Mouse (Mus musculus): Measurements from ENCODE around the gene Bola1. TPM values are rescaled to one million over a fixed set of nuclear protein-coding genes. Genes with fewer than 3 reads are reported as not detected.
"Not testable (repeated sequence)": the region's sequence is repeated elsewhere in the genome, so short reads cannot be mapped to it uniquely, and the experiment has no call there.

Bola1 gene
- polyA plus RNA-seq, 2 experiments, result 43.9 to 60.2 TPM

- no peaks in the 10 kb centered on the region for H3K9me3 ChIP-seq (ENCODE audit: control insufficient read depth, low read length)
- DNase-seq (ENCODE audit: low spot score) (no peak), ATAC-seq (ENCODE audit: low FRiP score, low read depth) (no peak)
- H3K27ac ChIP-seq (replicated peaks; ENCODE audit: low read depth, low read length), result peak overlapping the region; percentile 96
- no peaks in the 10 kb centered on the region for H3K36me3 ChIP-seq (ENCODE audit: control insufficient read depth, insufficient read depth, low read length)
- H3K9ac ChIP-seq (ENCODE audit: low read depth, low read length, severe bottlenecking), result peak overlapping the region; percentile 68
- TF ChIP-seq POLR2A (IDR thresholded peaks at IDR 0.05; ENCODE audit: borderline replicate concordance, extremely low read depth, insufficient read depth, insufficient read length), result no peak
- H3K4me3 ChIP-seq (replicated peaks; ENCODE audit: low read length), result peak overlapping the region; percentile 52; the same call in 1 of the 2 replicates
- peak overlapping the region; percentile 58 for H3K4me2 ChIP-seq (replicated peaks; ENCODE audit: low read depth, low read length, severe bottlenecking)
- H3K4me1 ChIP-seq (ENCODE audit: control insufficient read depth, insufficient read depth, low read length), result peaks cover 20% of the 10 kb centered on the region
- H3K27me3 ChIP-seq (ENCODE audit: control insufficient read depth, insufficient read depth, low read length), result no peaks in the 10 kb centered on the region
- WGBS, result 78% methylated on average over 7 of the region's 7 CpGs
Observed at GRCm38 (mm10) chr3:96243921-96244572, 24.5 kb upstream of the Bola1 start.

DNA sequence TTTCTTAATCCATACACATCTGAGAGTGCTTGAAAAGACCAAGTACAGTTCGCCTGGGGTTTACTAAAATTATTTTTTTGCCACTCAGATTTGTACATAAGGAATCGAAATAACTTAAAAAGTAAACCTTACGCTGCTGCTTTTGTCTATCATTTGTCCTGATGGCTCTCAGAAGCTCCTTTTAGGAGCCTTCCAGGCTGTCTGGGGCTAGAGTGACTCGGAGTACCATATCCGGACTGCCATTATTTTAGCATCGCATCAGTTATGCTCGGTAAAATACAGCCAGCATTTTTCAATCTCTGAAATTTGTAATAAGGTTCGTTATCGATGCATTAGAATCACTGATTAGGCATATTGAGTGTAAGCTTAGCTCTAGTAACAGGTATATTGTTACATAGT, 21.3 kb upstream of the Bola1 start:
- ATAC-seq (ENCODE audit: low FRiP score, low read depth), result no peak
- Histone ChIP-seq H3K4me1 (ENCODE audit: control insufficient read depth, insufficient read depth, low read length) (peaks cover 19% of the 10 kb centered on the region), H3K9ac (ENCODE audit: low read depth, low read length, severe bottlenecking) (peak overlapping the region; percentile 42), H3K27ac (replicated peaks; ENCODE audit: low read depth, low read length) (peak overlapping the region; percentile 80), H3K27me3 (ENCODE audit: control insufficient read depth, insufficient read depth, low read length) (no peaks in the 10 kb centered on the region), H3K4me3 (replicated peaks; ENCODE audit: low read length) (peak overlapping the region; percentile 22), H3K9me3 (ENCODE audit: control insufficient read depth, low read length) (no peaks in the 10 kb centered on the region), H3K36me3 (ENCODE audit: control insufficient read depth, insufficient read depth, low read length) (no peaks in the 10 kb centered on the region), H3K4me2 (replicated peaks; ENCODE audit: low read depth, low read length, severe bottlenecking) (peak overlapping the region; percentile 40)
- no peak for DNase-seq (ENCODE audit: low spot score)
- 82% methylated on average over 9 of the region's 9 CpGs for WGBS
- TF ChIP-seq POLR2A (IDR thresholded peaks at IDR 0.05; ENCODE audit: borderline replicate concordance, extremely low read depth, insufficient read depth, insufficient read length), result no peak

DNA sequence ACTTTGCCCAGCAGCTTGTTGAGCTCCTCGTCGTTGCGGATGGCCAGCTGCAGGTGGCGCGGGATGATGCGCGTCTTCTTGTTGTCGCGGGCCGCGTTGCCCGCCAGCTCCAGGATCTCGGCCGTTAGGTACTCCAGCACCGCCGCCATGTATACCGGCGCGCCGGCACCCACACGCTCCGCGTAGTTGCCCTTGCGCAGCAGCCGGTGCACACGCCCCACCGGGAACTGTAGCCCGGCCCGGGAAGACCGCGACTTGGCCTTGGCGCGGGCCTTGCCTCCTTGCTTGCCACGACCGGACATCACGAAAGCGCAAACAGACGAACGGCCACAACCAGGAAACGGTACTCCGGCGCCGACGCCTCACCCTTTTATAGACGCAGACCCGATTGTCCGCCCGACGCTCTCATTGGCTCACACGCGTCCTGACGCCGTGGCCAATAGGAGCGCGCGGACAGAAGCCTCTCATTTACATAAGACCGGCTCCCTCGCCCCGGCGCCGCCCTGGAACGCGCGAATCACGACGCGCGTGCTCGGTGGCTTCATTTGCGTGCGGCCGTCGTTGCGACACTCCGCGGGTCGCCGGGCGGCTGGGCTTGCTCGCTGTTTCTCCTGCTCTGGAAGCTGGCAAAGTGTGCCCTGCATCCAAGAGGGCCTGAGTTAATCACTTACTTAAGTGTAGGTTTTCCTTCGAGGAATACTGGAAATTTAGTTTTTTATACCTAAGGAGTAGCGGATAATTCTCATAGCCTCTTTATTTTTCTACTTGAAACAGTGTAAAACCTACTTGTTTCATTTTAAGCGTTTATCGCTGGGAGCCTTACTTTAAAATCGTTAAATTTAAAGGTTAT, 20.7 kb upstream of the Bola1 start, which contains the start of gene Hist2h2aa2:
TSS of gene Hist2h2aa2 (minus strand) at position 328 of the 850 bp plus-strand sequence.
- H3K9me3 ChIP-seq (ENCODE audit: control insufficient read depth, low read length); H3K36me3 ChIP-seq (ENCODE audit: control insufficient read depth, insufficient read depth, low read length); H3K27me3 ChIP-seq (ENCODE audit: control insufficient read depth, insufficient read depth, low read length): not testable (repeated sequence)
- Histone ChIP-seq H3K4me3 (replicated peaks; ENCODE audit: low read length) (peak within 1 kb of the TSS; percentile 28), H3K4me2 (replicated peaks; ENCODE audit: low read depth, low read length, severe bottlenecking) (peak within 1 kb of the TSS; percentile 40), H3K9ac (ENCODE audit: low read depth, low read length, severe bottlenecking) (peak within 1 kb of the TSS; percentile 42), H3K4me1 (ENCODE audit: control insufficient read depth, insufficient read depth, low read length) (peaks cover 19% of the 10 kb centered on the region), H3K27ac (replicated peaks; ENCODE audit: low read depth, low read length) (peak within 1 kb of the TSS; percentile 80)
- ATAC-seq (ENCODE audit: low FRiP score, low read depth), result peak; percentile 84
- peak; percentile 40 for DNase-seq (ENCODE audit: low spot score)
- WGBS, result 14% methylated on average over 9 of the region's 85 CpGs

- H3K9me3 ChIP-seq (ENCODE audit: control insufficient read depth, low read length); H3K27me3 ChIP-seq (ENCODE audit: control insufficient read depth, insufficient read depth, low read length); DNase-seq (ENCODE audit: low spot score); H3K36me3 ChIP-seq (ENCODE audit: control insufficient read depth, insufficient read depth, low read length): not testable (repeated sequence)
- Histone ChIP-seq H3K4me3 (replicated peaks; ENCODE audit: low read length) (peak within 1 kb of the TSS; percentile 41), H3K27ac (replicated peaks; ENCODE audit: low read depth, low read length) (peak within 1 kb of the TSS; percentile 68), H3K4me2 (replicated peaks; ENCODE audit: low read depth, low read length, severe bottlenecking) (peak within 1 kb of the TSS; percentile 52), H3K9ac (ENCODE audit: low read depth, low read length, severe bottlenecking) (peak within 1 kb of the TSS; percentile 66), H3K4me1 (ENCODE audit: control insufficient read depth, insufficient read depth, low read length) (peaks cover 15% of the 10 kb centered on the region)
- peak; percentile 86 for ATAC-seq (ENCODE audit: low FRiP score, low read depth)
- 0% methylated on average over 9 of the region's 68 CpGs for WGBS
Observed at GRCm38 (mm10) chr3:96238954-96239793, 19.7 kb upstream of the Bola1 start, which contains the start of gene Hist2h3c2. Gene Hist2h3c2 (minus strand): TSS chr3:96239127.

Data from limb, embryonic 14.5 days (tissue).